Mouse (Mus musculus): ENCODE measurements around the gene Ptk7.
"Not testable (repeated sequence)": the region's sequence is repeated elsewhere in the genome, so short reads cannot be mapped to it uniquely, and the experiment has no call there.

The Ptk7 gene

DNA sequence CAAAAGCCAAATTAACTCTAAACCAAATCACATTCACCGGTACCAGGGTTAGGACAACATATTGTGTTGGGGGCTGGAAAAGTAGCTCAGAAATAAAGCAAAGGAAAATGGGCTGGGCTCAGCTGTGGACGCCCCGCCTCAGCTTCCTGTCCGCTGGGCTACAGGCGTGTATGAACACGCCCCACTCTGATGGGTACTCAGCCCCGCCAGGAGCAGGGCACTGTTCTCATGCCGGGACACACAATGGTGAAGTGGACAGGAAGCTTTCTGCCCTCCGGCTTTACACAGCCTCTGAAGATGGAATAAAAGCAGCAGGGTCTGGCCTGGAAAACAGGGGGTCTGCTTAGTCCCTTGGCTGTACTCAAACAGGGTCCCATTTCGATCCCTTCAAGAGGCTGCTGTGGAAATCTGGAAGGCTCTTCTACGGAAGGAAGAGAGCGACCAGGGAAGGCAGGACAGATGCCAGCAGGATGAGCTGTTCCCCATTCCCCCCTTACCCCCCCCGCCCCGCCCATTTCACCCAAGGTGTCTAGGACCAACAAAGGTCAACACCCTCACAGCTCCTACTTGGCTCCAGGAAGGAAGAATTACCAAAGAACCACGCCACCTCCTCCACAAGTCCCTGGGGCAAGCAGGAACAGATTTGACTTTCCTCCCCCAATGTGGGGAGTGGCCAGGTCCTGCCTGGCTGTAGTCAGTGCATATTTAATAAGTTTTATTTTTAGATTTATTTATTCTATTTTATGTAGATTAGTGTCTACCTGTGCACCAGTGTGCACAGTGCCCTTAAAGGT is 19.4 kb downstream of the Ptk7 start:
- no peak for DNase-seq (ENCODE audit: low spot score in 2 of 2)

DNA sequence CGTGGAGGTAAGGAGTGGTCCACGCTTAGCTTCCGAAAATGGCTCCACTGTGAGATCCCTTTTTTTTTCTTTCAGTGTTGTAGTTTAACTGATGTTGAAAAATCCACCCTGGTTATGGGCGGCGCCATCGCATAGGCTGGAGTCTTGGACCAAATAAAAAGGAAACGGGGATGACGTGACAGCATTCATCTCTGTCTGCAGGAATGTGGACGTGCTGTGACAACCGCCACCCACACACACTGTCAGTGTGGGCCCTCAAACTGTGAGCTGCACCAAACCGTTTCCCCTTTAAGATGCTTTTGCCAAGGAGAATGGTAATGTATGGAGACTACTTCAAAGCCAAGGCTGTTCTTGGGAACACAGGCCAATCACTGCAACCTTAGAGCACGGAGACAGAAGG is 23.3 kb downstream of the Ptk7 start:
- peak; percentile 43 to 69 for DNase-seq (ENCODE audit: low spot score in 2 of 2)

DNA sequence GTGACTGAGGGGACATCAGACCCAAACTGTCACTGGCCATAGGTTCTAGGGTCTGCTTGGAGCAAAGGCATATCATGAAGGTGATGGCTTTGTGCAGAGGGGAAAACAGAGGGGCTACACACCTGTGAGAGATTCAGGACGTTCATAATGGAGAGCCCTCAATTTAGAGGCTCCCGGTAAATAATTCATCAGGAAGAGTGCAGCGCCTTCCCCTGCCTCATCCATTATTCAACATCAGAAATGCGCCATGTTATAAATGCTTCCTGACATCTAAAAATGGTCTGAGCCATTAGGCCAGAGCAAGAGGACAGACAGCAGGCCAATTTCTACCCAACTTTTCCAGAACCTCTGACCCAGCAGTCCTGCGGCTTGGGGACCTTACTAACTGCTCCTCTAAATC is 24.2 kb downstream of the Ptk7 start:
- no peak for DNase-seq (ENCODE audit: low spot score in 2 of 2)

DNA sequence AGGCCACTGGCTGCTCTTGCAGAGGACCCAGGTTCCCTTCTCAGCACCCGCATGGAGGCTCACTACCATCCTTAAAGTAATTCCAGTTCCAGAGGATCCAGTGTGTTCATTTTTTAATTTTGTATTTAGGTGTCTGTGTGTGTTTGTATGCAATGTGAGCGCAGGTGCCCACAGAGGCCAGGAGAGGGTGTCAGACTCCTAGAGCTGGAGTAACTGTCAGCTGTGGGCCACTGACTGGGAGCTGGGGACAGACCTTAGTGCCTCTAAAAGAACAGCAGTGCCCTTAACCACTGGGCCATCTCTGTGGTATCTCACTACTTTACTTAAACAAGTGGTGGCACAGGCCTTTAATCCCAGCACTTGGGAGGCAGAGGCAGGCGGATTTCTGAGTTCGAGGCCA is 26.1 kb downstream of the Ptk7 start:
- no peak for DNase-seq (ENCODE audit: low spot score in 2 of 2)

DNA sequence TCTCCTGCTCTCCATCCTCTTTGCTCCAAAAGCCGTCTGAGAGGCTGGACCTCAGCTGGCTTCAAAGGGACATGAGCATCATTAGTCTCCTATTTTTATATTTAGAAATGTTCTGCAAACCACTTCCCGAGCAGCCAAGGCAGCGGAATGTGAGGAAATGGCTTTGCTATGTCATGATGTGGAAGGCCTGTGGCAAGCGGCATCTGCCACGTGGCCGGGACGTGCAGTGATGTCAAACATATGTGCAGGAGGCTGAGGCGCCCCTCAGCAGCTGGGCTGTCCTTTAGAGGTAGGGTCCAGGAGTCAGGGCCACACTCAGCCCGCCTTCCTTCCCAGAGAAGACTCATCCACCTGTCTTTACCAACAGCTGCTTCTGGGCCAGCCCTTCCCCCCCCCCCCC is 27.1 kb downstream of the Ptk7 start:
- DNase-seq (ENCODE audit: low spot score in 2 of 2) = no peak

DNA sequence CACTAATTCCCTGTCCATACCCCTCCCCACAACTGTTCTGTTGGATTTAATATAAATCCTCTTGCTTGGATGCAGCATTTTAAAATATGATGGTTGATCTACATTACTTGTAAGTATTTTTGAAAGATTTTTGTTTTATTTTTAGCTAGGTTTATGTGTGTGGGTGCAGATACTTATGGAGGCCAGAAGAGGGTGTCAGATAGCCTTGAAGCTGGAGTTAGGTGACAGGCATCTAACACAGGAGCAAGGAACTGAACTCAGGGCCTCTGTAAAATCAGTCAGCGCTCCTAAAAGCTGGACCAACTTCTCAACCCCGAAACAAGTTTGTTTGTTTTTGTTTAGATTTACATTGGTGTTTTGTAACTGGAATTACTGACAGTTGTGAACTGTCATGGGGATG is 28.7 kb downstream of the Ptk7 start:
- DNase-seq (ENCODE audit: low spot score in 2 of 2) = no peak

DNA sequence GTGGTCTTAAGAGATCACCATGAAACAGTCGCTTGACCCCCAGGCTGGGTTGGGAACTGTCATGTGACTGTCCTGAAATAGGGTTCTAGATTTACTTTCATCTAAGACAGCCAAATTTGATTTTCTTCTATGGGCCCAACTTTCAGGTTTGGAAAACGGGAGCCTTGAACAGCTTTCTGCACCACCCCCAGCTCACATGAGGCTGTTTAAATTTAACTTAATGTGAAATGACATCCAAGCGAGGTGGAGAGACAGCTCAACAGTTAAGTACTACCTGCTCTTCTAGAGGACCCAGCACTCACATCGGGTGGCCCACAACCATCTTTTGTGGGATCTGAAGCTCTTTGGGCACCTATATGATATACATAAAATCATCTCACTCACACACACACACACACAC is 30.3 kb downstream of the Ptk7 start:
- no peak for DNase-seq (ENCODE audit: low spot score in 2 of 2)

DNA sequence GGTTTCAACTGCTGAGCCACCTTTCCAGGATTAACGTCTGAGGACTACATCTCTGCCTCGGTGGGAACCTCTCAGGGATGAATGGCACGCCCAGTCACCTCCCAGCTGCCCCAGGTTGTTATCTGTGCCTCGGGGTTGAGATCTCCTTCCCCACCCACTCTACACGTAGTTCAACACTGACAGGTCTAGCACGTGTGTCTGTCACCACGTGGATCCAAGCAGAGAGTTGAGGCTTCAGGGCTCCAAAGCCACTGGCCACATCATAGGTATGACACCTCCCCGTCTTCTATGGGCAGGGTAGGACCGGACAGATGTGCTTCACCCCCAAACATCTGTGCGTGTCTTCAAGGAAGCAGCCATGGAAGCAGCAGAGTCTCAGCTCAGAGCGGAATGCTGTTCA is 31.3 kb downstream of the Ptk7 start:
- DNase-seq (ENCODE audit: low spot score in 2 of 2) = no peak

DNA sequence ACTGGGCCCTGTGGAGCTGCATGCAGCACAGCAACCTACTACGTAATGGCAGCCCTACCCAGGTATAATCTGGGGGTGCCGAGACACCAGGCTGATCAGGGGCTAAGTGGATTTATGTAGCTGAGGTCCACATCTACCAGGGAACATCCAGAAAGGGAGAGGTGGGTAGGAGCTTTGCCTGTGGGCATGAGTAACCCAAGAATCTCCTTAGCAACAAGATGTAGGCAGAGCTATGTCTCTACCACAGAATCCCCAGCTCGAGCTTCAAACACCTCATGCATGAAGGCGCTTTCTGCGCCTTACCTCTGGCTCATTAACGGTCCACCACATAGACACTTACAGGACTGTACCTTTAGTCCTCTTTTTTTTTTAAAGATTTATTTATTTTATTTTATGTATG is 34.0 kb downstream of the Ptk7 start:
- DNase-seq (ENCODE audit: low spot score in 2 of 2) = no peak

DNA sequence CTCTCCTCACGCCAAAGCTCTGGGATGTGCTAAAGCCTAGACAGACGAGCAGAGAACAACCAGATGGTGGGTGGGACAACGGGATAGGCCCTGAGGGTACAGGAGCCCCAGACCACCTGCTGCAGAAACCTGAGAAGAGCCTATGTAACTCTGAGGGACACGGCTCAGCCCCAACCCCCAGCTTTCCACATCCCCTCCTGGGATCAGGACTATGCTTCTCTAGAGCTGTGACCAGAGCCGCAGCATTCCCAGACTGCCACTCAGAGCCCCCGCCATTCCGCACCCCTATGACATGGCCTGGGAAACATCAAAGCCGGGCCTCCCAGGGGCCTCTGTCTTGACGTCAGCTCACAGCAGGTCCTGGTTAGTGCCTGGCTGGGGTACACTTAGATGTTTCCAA is 34.7 kb downstream of the Ptk7 start:
- no peak for DNase-seq (ENCODE audit: low spot score in 2 of 2)

DNA sequence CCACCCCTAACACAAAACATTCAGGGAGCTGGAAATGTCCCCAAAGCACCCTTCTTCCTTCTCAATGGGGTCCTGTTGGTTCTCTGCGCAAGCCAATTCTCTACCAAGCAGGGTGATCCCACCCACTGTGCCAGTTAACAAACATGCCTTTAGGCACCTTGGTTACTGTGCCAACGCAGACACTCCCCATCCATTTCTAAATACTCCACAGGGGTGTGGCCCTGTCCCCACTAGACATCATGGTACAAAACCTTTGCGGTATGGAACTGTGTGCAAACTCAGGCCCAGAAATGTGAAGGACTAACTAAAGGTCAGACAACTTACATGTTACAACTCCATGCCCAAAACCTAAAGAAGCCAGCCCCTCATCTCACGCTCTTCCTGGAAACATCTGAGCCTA is 36.2 kb downstream of the Ptk7 start:
- DNase-seq (ENCODE audit: low spot score in 2 of 2) = no peak

DNA sequence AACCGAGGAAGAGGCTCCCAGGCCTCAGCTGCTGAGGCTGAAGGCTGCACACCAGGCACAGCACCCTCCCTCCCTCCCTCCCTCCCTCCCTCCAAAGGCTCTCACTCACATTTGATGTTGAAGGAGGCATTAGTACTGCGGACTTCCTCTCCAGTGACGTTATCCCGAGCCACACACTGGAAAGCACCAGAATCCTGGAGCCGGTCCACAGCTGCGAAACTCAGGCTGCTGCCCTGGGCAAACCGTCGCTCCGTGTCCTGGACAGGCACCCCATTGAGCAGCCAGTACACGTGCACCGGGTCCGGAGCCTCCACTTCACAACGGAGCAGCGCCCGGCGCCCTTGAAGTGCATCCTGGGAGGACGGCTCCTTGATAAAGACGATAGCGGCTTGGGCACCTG is 37.9 kb downstream of the Ptk7 start:
- no peak for DNase-seq (ENCODE audit: low spot score in 2 of 2)

DNA sequence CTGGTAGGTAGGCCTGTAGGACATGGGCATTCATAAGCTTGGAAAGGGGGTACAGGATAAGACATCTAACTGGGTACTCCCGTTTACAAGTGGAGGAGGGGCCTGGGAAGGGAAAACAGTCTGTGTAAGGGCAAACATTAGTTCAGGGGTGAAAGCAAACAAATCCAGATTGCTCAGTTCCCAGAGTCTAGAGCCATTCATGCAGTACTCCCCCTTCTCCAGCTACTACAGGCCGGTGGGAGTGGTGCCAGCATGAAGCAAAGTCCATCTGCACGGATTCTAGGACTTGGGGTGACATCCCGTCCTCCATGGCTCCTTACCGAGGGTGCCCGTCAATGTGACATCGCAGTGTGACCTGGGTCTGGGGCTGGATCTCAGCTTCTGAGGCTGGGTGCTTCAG is 38.9 kb downstream of the Ptk7 start:
- DNase-seq (ENCODE audit: low spot score in 2 of 2) = no peak

DNA sequence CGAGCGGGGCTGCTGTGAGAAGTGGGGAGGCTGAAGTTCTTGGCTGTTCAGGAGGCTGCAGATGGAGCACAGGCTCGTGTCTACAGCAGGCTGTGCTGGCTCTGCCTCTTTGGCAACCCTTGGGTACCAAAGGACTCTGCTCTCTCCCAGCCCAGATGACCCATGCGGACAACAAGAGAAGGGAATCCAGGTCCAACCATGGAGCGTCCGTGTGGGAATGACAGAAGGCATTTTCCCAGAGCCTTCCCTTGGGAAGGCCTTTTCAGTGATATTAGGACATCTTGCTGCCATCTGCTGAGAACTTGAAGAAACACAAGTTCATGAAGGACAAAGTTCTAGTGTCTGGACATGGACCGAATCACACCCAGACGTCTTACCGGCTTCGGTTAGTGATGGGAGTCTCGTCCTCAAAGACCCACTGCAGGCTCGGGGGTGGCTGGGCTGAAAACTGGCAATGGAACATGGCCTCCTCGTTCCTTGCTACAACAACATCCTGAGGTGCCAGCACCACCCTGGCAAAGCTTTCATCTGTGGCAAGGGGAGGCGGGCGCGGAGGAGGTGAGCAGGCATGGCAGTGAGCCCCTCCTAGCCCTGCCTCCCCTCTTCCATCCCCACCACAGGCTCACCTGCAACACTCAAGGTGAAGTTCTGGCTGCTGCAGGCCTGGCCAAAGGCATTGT is 39.5 kb downstream of the Ptk7 start:
- DNase-seq (ENCODE audit: low spot score in 2 of 2) = no peak

DNA sequence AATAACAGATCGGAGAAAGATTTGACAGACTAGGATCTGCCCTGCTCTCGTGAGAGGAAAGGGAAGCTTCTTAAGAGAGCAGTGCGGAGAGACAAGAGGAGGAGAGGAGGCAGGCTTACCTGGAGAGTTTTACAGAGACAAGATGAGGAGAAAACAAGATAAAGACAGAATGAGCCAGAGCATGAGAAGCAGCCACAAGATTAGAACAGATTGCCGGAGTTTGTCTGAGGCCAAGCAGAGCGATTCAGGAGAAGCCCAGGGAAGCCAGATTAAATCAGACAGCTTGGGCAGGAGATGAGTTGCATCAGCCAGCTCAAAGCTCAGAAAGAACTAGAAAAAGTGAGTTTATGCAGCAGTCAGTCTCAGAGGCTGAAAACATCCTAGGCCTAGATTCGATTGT is 40.4 kb downstream of the Ptk7 start:
- no peak for DNase-seq (ENCODE audit: low spot score in 2 of 2)

DNA sequence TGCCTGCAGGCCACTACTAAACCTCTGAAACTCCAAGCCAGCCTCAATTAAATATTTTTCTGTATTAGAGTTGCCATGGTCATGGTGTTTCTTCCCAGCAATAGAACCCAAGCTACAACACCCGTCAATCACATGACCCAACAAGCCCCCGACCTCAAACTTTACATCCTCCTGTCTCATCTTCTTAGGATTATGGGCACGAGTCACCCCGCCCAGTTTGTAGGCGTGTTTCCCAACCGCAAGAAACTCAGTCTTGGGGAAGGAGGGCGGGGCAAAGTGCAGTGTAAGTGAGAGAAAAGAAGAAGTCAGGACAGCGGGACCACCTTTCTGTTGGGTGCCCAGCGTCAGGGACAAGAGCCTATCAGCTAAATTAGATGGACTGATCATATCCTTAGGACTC is 41.1 kb downstream of the Ptk7 start:
- no peak for DNase-seq (ENCODE audit: low spot score in 2 of 2)

DNA sequence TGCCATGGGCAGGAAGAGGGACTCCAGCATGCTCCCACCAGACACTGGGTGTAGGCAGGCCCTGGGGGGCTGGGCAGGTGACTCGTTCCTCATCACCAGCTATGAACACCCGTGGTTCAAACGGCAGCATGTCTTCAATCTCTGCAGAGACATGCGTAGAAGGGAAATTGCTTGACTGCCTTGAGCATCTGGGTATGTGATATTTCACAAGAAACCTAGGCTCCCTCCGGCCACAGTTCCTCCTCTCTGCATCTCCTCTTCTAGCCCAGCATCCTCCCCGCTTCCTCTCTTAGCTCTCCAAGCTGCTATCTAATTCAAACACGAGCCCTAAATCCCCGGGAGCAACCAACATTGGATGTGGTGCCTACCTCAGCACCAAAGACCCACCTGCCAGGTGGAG is 43.0 kb downstream of the Ptk7 start:
- DNase-seq (ENCODE audit: low spot score in 2 of 2) = no peak

DNA sequence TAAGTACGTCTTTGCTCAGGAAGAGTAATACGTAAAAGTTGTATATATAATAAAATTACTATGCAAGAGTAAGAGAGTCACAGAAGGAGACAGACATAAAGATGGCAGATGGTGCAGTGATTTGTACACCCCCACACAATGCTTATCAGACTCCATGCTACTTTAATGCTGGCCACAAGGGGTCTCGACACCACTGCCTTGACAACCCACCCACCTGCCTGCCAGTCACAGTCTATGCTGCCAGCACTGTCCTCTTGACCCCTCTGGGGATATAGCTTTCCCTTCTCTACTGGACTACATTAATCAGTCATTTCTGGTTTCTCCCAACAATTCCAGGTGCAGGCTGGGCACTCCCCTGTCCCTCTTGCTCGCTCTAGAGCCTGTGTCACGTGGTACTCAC is 50.7 kb downstream of the Ptk7 start:
- no peak for DNase-seq (ENCODE audit: low spot score in 2 of 2)

DNA sequence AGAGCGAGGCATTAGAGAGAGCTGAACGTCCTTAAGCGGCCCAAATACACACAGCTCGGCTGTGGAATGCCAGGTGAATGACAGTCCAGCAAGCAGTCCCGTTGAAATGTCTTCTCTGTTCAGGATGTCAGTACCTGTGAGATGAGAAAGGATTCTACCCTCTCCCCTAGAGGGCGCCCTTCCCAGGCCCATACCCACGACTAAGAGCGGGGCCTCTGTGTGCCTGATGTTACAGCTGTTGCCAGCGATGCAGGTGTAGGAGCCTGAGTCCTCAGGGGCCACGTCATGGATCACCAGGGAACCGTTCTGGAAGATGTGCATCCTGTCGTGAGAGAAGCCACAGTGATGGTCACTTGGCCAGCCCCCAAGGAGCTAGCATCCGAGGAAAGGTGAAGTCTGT is 53.2 kb downstream of the Ptk7 start:
- no peak for DNase-seq (ENCODE audit: low spot score in 2 of 2)

DNA sequence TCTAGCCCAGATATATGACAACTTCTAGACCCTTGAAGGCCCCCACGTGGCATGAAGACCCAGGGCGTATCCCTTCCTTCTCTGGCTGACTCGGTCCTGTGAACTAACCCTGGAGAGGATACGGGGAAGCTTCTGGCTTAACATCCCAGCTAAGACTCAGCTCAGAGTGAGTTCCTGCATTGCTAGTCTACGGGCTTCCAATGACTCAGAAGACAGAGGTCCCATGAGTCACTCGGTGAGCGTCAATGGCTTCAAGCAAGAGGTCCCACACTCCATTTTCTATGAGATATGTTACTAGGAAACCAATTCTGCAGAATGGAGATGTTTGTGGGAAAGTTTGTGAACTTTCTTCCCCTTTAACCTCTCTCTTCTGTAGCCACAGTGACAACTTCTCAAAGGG is 54.8 kb downstream of the Ptk7 start:
- DNase-seq (ENCODE audit: low spot score in 2 of 2) = no peak

DNA sequence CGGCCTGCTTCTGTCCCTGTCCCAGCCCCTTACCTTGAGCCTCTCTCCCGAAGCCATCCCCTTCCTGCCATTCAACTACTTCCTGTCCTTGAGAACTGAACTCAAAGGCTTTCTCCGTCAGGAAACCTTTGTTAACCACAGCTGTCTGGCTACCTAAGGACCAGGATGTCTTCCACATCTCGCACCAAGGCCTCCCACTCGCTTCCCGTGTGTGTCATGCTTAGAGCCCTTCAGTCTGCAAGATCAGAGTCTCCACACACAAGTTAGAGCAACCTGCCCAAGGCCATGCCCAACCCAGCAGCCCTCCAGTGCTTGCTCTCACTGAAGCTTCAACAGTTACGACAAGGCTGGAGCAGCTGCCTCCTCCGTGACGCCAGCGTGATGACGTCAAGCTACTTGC is 58.3 kb downstream of the Ptk7 start:
- DNase-seq (ENCODE audit: low spot score in 2 of 2) = no peak

DNA sequence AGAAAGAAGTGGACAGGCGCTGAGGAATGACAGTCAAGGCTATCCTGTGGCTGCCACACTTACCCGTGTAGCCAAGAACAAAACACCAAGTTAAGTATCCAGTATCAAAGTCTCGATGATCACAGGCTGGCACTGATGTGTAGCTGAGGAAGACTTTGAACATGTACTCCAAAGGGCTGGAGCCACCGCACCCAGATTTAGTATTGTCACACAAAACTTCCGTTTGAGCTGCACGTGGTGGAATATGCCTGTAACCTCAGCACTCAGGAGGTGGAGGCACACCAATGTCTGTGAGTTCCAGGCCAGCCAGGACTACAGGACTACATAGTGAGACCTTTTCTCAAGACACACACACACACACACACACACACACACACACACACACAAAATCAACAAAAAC is 70.2 kb downstream of the Ptk7 start:
- no peak for DNase-seq (ENCODE audit: low spot score in 2 of 2)

DNA sequence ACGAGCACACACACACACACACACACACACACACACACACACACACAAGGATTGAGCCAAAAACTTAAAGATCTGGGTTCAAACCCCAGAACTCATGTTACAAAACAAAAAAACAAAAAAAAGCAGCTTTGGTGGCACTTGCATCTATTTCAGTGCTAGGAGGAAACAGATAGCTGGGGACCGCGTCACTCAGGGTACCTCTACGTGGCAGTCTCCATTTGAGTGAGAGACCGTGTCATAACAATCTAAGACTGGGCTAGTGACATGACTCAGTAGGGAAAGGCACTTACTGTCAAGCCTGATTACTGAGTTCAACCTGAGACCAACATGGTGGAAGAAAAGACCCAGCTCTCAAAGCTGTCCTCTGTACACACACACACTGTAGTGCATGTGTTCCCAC is 71.2 kb downstream of the Ptk7 start:
- DNase-seq (ENCODE audit: low spot score in 2 of 2) = no peak

DNA sequence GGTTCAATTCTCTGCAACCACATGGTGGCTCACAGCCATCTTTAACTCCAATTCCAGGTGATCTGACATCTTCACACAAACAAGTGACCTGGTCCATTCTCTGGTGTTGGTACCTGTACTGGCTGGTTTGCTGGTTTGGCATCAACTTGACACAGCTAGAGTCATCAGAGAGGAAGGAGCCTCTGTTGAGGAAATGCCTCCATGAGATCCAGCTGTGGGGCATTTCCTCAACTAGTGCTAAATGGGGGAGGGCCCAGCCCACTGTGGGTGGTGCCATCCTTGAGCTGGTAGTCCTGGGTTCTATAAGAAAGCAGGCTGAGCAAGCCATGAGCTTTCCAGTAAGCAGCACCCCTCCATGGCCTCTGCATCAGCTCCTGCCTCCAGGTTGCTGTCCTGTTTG is 72.0 kb downstream of the Ptk7 start:
- not testable (repeated sequence) for DNase-seq (ENCODE audit: low spot score in 2 of 2)
